Mouse (Mus musculus) brain, embryonic 18.5 days (tissue): ENCODE measurements at regions not wholly inside any gene's neighbourhood (a gene's known extent, or its start where the extent isn't known, plus 50 kb on each side); places are given as distances from the start of the nearest gene placed in this dataset.
A peak's percentile ranks its signal among the peaks of the same experiment; 100 is the strongest.

Source experiments
- DNase-seq: peaks from one replicate; pipeline ENCODE4 v3.0.0-alpha.2; 2012; ENCODE audit warnings: low read depth, low spot score

- no peak for DNase-seq
Measured at GRCm38 (mm10) chr13:42358588-42358987, 57.3 kb downstream of the Edn1 start.

- no peak for DNase-seq
Measured at GRCm38 (mm10) chr13:42367655-42368554, 66.6 kb downstream of the Edn1 start.

- DNase-seq = no peak
Measured at GRCm38 (mm10) chr13:42369826-42370225, 68.5 kb downstream of the Edn1 start.

GRCm38 (mm10) chr13:42372201-42372600 is 70.9 kb downstream of the Edn1 start:
- DNase-seq = no peak

GRCm38 (mm10) chr13:42374181-42374596 is 72.9 kb downstream of the Edn1 start:
- DNase-seq = no peak

- DNase-seq = no peak
Measured at GRCm38 (mm10) chr13:42379675-42380074, 78.4 kb downstream of the Edn1 start.

GRCm38 (mm10) chr13:42383099-42383498 is 81.8 kb downstream of the Edn1 start:
- no peak for DNase-seq

- DNase-seq = no peak
Measured at GRCm38 (mm10) chr13:42390389-42390788, 89.1 kb downstream of the Edn1 start.

GRCm38 (mm10) chr13:42391330-42392005 is 90.2 kb downstream of the Edn1 start:
- no peak for DNase-seq

GRCm38 (mm10) chr13:42392701-42393100 is 91.4 kb downstream of the Edn1 start:
- DNase-seq = no peak

GRCm38 (mm10) chr13:42394572-42394971 is 93.3 kb downstream of the Edn1 start:
- DNase-seq = no peak

GRCm38 (mm10) chr13:42401513-42401912 is 100.2 kb downstream of the Edn1 start:
- DNase-seq = no peak

GRCm38 (mm10) chr13:42403231-42404020 is 102.2 kb downstream of the Edn1 start:
- DNase-seq = peak; percentile 32

- no peak for DNase-seq
Measured at GRCm38 (mm10) chr13:42412652-42413282, 111.5 kb downstream of the Edn1 start.

GRCm38 (mm10) chr13:42446921-42447320 is 145.6 kb downstream of the Edn1 start:
- DNase-seq = no peak

GRCm38 (mm10) chr13:42453665-42454064 is 152.4 kb downstream of the Edn1 start:
- no peak for DNase-seq

GRCm38 (mm10) chr13:42459892-42460291 is 158.6 kb downstream of the Edn1 start:
- peak; percentile 8 for DNase-seq

GRCm38 (mm10) chr13:42478825-42479224 is 177.5 kb downstream of the Edn1 start:
- no peak for DNase-seq

GRCm38 (mm10) chr13:42490956-42491680 is 189.3 kb upstream of the Phactr1 start:
- no peak for DNase-seq

- DNase-seq = no peak
Measured at GRCm38 (mm10) chr13:42494371-42494770, 186.1 kb upstream of the Phactr1 start.

- no peak for DNase-seq
Measured at GRCm38 (mm10) chr13:42498351-42498750, 182.1 kb upstream of the Phactr1 start.
